Mouse (Mus musculus) G1E (cell line): Measurements from ENCODE around the gene Dthd1.

Experiments used
- CTCF ChIP-seq: IDR thresholded peaks from 2 replicates; pipeline ENCODE4 v1.5.1; 2012; ENCODE audit warnings: low read depth, low read length, inconsistent platforms, mixed read lengths
- TAL1 ChIP-seq: conservative IDR thresholded peaks from 2 replicates; pipeline ENCODE4 v1.6.1; 2012; ENCODE audit warnings: low read depth, low read length, inconsistent platforms, mixed read lengths

GRCm38 (mm10) chr5:62819567-62819966 lies 5.9 kb downstream of the Dthd1 start:
- TF ChIP-seq TAL1 (no peak), CTCF (no peak)
